Mouse (Mus musculus): ENCODE results near the gene Plek2. TPM values are rescaled to one million over a fixed set of nuclear protein-coding genes. Genes with fewer than 3 reads are reported as not detected.

The Plek2 gene
- polyA plus RNA-seq (2012; fragmentation: generic; extraction: Trizol): 2.4 TPM
- long read RNA-seq, experiment 1, partial matches to known transcripts: 1 of 4 reads
- long read RNA-seq, experiment 1, other reads (novel, unspliced or antisense): 0 of 4 reads
- long read RNA-seq, experiment 2, transcript Plek2-201 (9 exons, 1,583 nt): major isoform, 21 of 25 reads
- long read RNA-seq, experiment 2, partial matches to known transcripts: 0 of 25 reads
- long read RNA-seq, experiment 2, other reads (novel, unspliced or antisense): 4 of 25 reads

GRCm38 (mm10) chr12:78906707-78907162 lies at the start of gene Plek2:
Gene Plek2 (minus strand): TSS chr12:78906964.
- no peaks in the 10 kb centered on the region for H3K79me3 ChIP-seq (ENCODE audit: low read depth)
- TF ChIP-seq CTCF (IDR thresholded peaks at IDR 0.05; ENCODE audit: control insufficient read depth, insufficient read depth, insufficient read length) (no peak), FOSL1 (IDR thresholded peaks at IDR 0.05; ENCODE audit: insufficient read depth, low read length, poor library complexity, severe bottlenecking) (no peak), MAX (IDR thresholded peaks at IDR 0.05) (no peak), USF1 (IDR thresholded peaks at IDR 0.05; ENCODE audit: low read depth) (no peak), MYOD1 (IDR thresholded peaks at IDR 0.05; ENCODE audit: control insufficient read depth, insufficient read length, low read depth) (no peak), MYOG (IDR thresholded peaks at IDR 0.05; ENCODE audit: control insufficient read depth, extremely low read depth, insufficient read length) (no peak), CEBPB (IDR thresholded peaks at IDR 0.05; ENCODE audit: low read depth) (no peak)
- H3K36me3 ChIP-seq (ENCODE audit: control insufficient read depth, insufficient read depth): no peaks in the 10 kb centered on the region
- no peaks in the 10 kb centered on the region for H3K27me3 ChIP-seq (ENCODE audit: control insufficient read depth, insufficient read depth, insufficient read length)
- peak within 1 kb of the TSS; percentile 10 for H3ac ChIP-seq (ENCODE audit: control insufficient read depth, insufficient read length, low read depth)
- no peaks in the 10 kb centered on the region for H3K79me2 ChIP-seq (ENCODE audit: control insufficient read depth, insufficient read depth)
- peak within 1 kb of the TSS; percentile 25 for H3K4me3 ChIP-seq (ENCODE audit: insufficient read depth, poor library complexity, severe bottlenecking)

- no peaks in the 10 kb centered on the region for H3K79me3 ChIP-seq (ENCODE audit: low read depth)
- no peaks in the 10 kb centered on the region for H3K79me2 ChIP-seq (ENCODE audit: control insufficient read depth, insufficient read depth)
- no peaks in the 10 kb centered on the region for H3K36me3 ChIP-seq (ENCODE audit: control insufficient read depth, insufficient read depth)
- H3K4me3 ChIP-seq (ENCODE audit: insufficient read depth, poor library complexity, severe bottlenecking): no peak overlapping the region
- no peaks in the 10 kb centered on the region for H3K27me3 ChIP-seq (ENCODE audit: control insufficient read depth, insufficient read depth, insufficient read length)
- H3ac ChIP-seq (ENCODE audit: control insufficient read depth, insufficient read length, low read depth): no peak overlapping the region
- TF ChIP-seq USF1 (IDR thresholded peaks at IDR 0.05; ENCODE audit: low read depth) (no peak), MAX (IDR thresholded peaks at IDR 0.05) (no peak), FOSL1 (IDR thresholded peaks at IDR 0.05; ENCODE audit: insufficient read depth, low read length, poor library complexity, severe bottlenecking) (no peak), CTCF (IDR thresholded peaks at IDR 0.05; ENCODE audit: control insufficient read depth, insufficient read depth, insufficient read length) (no peak)
Observed at GRCm38 (mm10) chr12:78956405-78956804, 49.6 kb upstream of the Plek2 start.

- no peak overlapping the region for H3K4me3 ChIP-seq (ENCODE audit: insufficient read depth, poor library complexity, severe bottlenecking)
- TF ChIP-seq CTCF (IDR thresholded peaks at IDR 0.05; ENCODE audit: control insufficient read depth, insufficient read depth, insufficient read length) (no peak), FOSL1 (IDR thresholded peaks at IDR 0.05; ENCODE audit: insufficient read depth, low read length, poor library complexity, severe bottlenecking) (no peak), MAX (IDR thresholded peaks at IDR 0.05) (no peak), MYOG (IDR thresholded peaks at IDR 0.05; ENCODE audit: control insufficient read depth, extremely low read depth, insufficient read length) (no peak), CEBPB (IDR thresholded peaks at IDR 0.05; ENCODE audit: low read depth) (no peak), MYOD1 (IDR thresholded peaks at IDR 0.05; ENCODE audit: control insufficient read depth, insufficient read length, low read depth) (no peak), USF1 (IDR thresholded peaks at IDR 0.05; ENCODE audit: low read depth) (no peak)
Observed at GRCm38 (mm10) chr12:78952484-78952883, 45.7 kb upstream of the Plek2 start.

GRCm38 (mm10) chr12:78952053-78952452 lies 45.3 kb upstream of the Plek2 start:
- Histone ChIP-seq H3K79me3 (ENCODE audit: low read depth) (no peaks in the 10 kb centered on the region), H3K27me3 (ENCODE audit: control insufficient read depth, insufficient read depth, insufficient read length) (no peaks in the 10 kb centered on the region), H3K36me3 (ENCODE audit: control insufficient read depth, insufficient read depth) (no peaks in the 10 kb centered on the region), H3K4me3 (ENCODE audit: insufficient read depth, poor library complexity, severe bottlenecking) (no peak overlapping the region), H3K79me2 (ENCODE audit: control insufficient read depth, insufficient read depth) (no peaks in the 10 kb centered on the region), H3ac (ENCODE audit: control insufficient read depth, insufficient read length, low read depth) (no peak overlapping the region)
- TF ChIP-seq CTCF (IDR thresholded peaks at IDR 0.05; ENCODE audit: control insufficient read depth, insufficient read depth, insufficient read length): no peak
- no peak for TF ChIP-seq USF1 (IDR thresholded peaks at IDR 0.05; ENCODE audit: low read depth)
- TF ChIP-seq MYOG (IDR thresholded peaks at IDR 0.05; ENCODE audit: control insufficient read depth, extremely low read depth, insufficient read length): no peak
- no peak for TF ChIP-seq MYOD1 (IDR thresholded peaks at IDR 0.05; ENCODE audit: control insufficient read depth, insufficient read length, low read depth)
- TF ChIP-seq FOSL1 (IDR thresholded peaks at IDR 0.05; ENCODE audit: insufficient read depth, low read length, poor library complexity, severe bottlenecking): no peak

More at GRCm38 (mm10) chr12:78952484-78952883, 45.7 kb upstream of the Plek2 start:
- Histone ChIP-seq H3K79me2 (ENCODE audit: control insufficient read depth, insufficient read depth) (no peaks in the 10 kb centered on the region), H3K79me3 (ENCODE audit: low read depth) (no peaks in the 10 kb centered on the region), H3K27me3 (ENCODE audit: control insufficient read depth, insufficient read depth, insufficient read length) (no peaks in the 10 kb centered on the region), H3ac (ENCODE audit: control insufficient read depth, insufficient read length, low read depth) (no peak overlapping the region), H3K36me3 (ENCODE audit: control insufficient read depth, insufficient read depth) (no peaks in the 10 kb centered on the region)

- Histone ChIP-seq H3K4me3 (ENCODE audit: insufficient read depth, poor library complexity, severe bottlenecking) (no peak overlapping the region), H3K36me3 (ENCODE audit: control insufficient read depth, insufficient read depth) (no peaks in the 10 kb centered on the region), H3K79me3 (ENCODE audit: low read depth) (no peaks in the 10 kb centered on the region), H3ac (ENCODE audit: control insufficient read depth, insufficient read length, low read depth) (no peak overlapping the region), H3K79me2 (ENCODE audit: control insufficient read depth, insufficient read depth) (no peaks in the 10 kb centered on the region), H3K27me3 (ENCODE audit: control insufficient read depth, insufficient read depth, insufficient read length) (peaks cover 5% of the 10 kb centered on the region)
- TF ChIP-seq CTCF (IDR thresholded peaks at IDR 0.05; ENCODE audit: control insufficient read depth, insufficient read depth, insufficient read length): no peak
- no peak for TF ChIP-seq USF1 (IDR thresholded peaks at IDR 0.05; ENCODE audit: low read depth)
- no peak for TF ChIP-seq FOSL1 (IDR thresholded peaks at IDR 0.05; ENCODE audit: insufficient read depth, low read length, poor library complexity, severe bottlenecking)
- TF ChIP-seq MAX (IDR thresholded peaks at IDR 0.05): no peak
- no peak for TF ChIP-seq MYOD1 (IDR thresholded peaks at IDR 0.05; ENCODE audit: control insufficient read depth, insufficient read length, low read depth)
Observed at GRCm38 (mm10) chr12:78947661-78948060, 40.9 kb upstream of the Plek2 start.

GRCm38 (mm10) chr12:78947161-78947560 lies 40.4 kb upstream of the Plek2 start:
- Histone ChIP-seq H3ac (ENCODE audit: control insufficient read depth, insufficient read length, low read depth) (no peak overlapping the region), H3K4me3 (ENCODE audit: insufficient read depth, poor library complexity, severe bottlenecking) (no peak overlapping the region), H3K79me2 (ENCODE audit: control insufficient read depth, insufficient read depth) (no peaks in the 10 kb centered on the region), H3K79me3 (ENCODE audit: low read depth) (no peaks in the 10 kb centered on the region), H3K27me3 (ENCODE audit: control insufficient read depth, insufficient read depth, insufficient read length) (peaks cover 5% of the 10 kb centered on the region), H3K36me3 (ENCODE audit: control insufficient read depth, insufficient read depth) (no peaks in the 10 kb centered on the region)
- no peak for TF ChIP-seq CTCF (IDR thresholded peaks at IDR 0.05; ENCODE audit: control insufficient read depth, insufficient read depth, insufficient read length)
- no peak for TF ChIP-seq CEBPB (IDR thresholded peaks at IDR 0.05; ENCODE audit: low read depth)
- no peak for TF ChIP-seq FOSL1 (IDR thresholded peaks at IDR 0.05; ENCODE audit: insufficient read depth, low read length, poor library complexity, severe bottlenecking)
- TF ChIP-seq USF1 (IDR thresholded peaks at IDR 0.05; ENCODE audit: low read depth): no peak
- TF ChIP-seq MYOD1 (IDR thresholded peaks at IDR 0.05; ENCODE audit: control insufficient read depth, insufficient read length, low read depth): no peak
- TF ChIP-seq MYOG (IDR thresholded peaks at IDR 0.05; ENCODE audit: control insufficient read depth, extremely low read depth, insufficient read length): no peak
- TF ChIP-seq MAX (IDR thresholded peaks at IDR 0.05): no peak

Data from C2C12 (cell line).